ENCODE assay signal across 10 mouse cellular contexts in genomic region chr9:121023526-121024264, GRCm38 (mm10).
A peak's percentile ranks its signal among the peaks of the same experiment; 100 is the strongest.
DNase-seq lines count a peak whose midpoint lies in the region; ATAC-seq and TF ChIP-seq lines count a peak whose summit lies in the region.
"Had no signal": no experiment of that assay in that cellular context is flagged by ENCODE, and none has a peak within 500 bp of the region (broad histone marks: within the 10 kb centered on the region; RNA-seq: fewer than 3 reads in every experiment).

No protein-coding gene starts in this region.

- H3K27me3 ChIP-seq in forebrain, embryonic 14.5 days (replicated peaks; ENCODE audit: control insufficient read depth, insufficient read depth, low read length), result no peaks in the 10 kb centered on the region
- H3K27me3 ChIP-seq in forebrain, embryonic 10.5 days (ENCODE audit: poor library complexity, severe bottlenecking), result no peaks in the 10 kb centered on the region
- H3K27me3 ChIP-seq in midbrain, embryonic 14.5 days (ENCODE audit: control insufficient read depth, insufficient read depth, low read length), result no peaks in the 10 kb centered on the region
- H3K27me3 ChIP-seq in midbrain, embryonic 11.5 days (ENCODE audit: control insufficient read depth, insufficient read depth, low read length), result no peaks in the 10 kb centered on the region
- H3K27me3 ChIP-seq in hindbrain, postnatal 0 days (ENCODE audit: insufficient read depth, low read length), result no peaks in the 10 kb centered on the region
- H3K27me3 ChIP-seq: liver, embryonic 15.5 days had no signal

- no peak overlapping the region for H3K4me3 ChIP-seq in forebrain, embryonic 14.5 days (ENCODE audit: low read depth, low read length)
- H3K4me3 ChIP-seq in forebrain, embryonic 10.5 days, result no peak overlapping the region
- no peak overlapping the region for H3K4me3 ChIP-seq in midbrain, embryonic 14.5 days (replicated peaks; ENCODE audit: low read depth, low read length)
- no peak overlapping the region for H3K4me3 ChIP-seq in midbrain, embryonic 11.5 days (ENCODE audit: low read depth, low read length)
- H3K4me3 ChIP-seq in hindbrain, postnatal 0 days (ENCODE audit: low read length), result no peak overlapping the region
- H3K4me3 ChIP-seq: liver, embryonic 15.5 days had no signal

- peak; percentile 74 for DNase-seq in forebrain, embryonic 14.5 days (ENCODE audit: low spot score)
- DNase-seq in forebrain, embryonic 10.5 days (ENCODE audit: extremely low spot score, low spot score), result no peak
- DNase-seq in midbrain, embryonic 14.5 days, result peak; percentile 34
- no peak for DNase-seq in midbrain, embryonic 11.5 days (ENCODE audit: low spot score, missing footprints)
- peak; percentile 68 for DNase-seq in hindbrain, postnatal 0 days (ENCODE audit: low spot score)
- peak; percentile 42 for DNase-seq in thymus, postnatal 14 days
- no peak for DNase-seq in kidney, adult 9 months
- no peak for DNase-seq in lung, postnatal 4 days
- DNase-seq: kidney, postnatal 10 days had no signal

- peak overlapping the region; percentile 72 for H3K27ac ChIP-seq in forebrain, embryonic 14.5 days (ENCODE audit: low read depth, low read length)
- no peak overlapping the region for H3K27ac ChIP-seq in forebrain, embryonic 10.5 days
- no peak overlapping the region for H3K27ac ChIP-seq in midbrain, embryonic 14.5 days (replicated peaks; ENCODE audit: low read depth, low read length)
- no peak overlapping the region for H3K27ac ChIP-seq in midbrain, embryonic 11.5 days (ENCODE audit: low read depth, low read length)
- peak overlapping the region; percentile 58; the same call in 1 of the 2 replicates for H3K27ac ChIP-seq in hindbrain, postnatal 0 days
- H3K27ac ChIP-seq: liver, embryonic 15.5 days had no signal

- peak; percentile 50; the same call in 1 of the 2 replicates for ATAC-seq in forebrain, embryonic 14.5 days
- ATAC-seq in midbrain, embryonic 14.5 days (ENCODE audit: low FRiP score, low TSS enrichment), result no peak
- no peak for ATAC-seq in midbrain, embryonic 11.5 days (ENCODE audit: low FRiP score)
- ATAC-seq in hindbrain, postnatal 0 days, result peak; percentile 84

- H3K4me2 ChIP-seq in forebrain, embryonic 14.5 days (ENCODE audit: low read length), result no peak overlapping the region
- no peak overlapping the region for H3K4me2 ChIP-seq in midbrain, embryonic 14.5 days (ENCODE audit: low read length)
- no peak overlapping the region for H3K4me2 ChIP-seq in midbrain, embryonic 11.5 days
- no peak overlapping the region for H3K4me2 ChIP-seq in hindbrain, postnatal 0 days (ENCODE audit: low read depth, low read length)
- H3K4me2 ChIP-seq: liver, embryonic 15.5 days had no signal

- no peaks in the 10 kb centered on the region for H3K36me3 ChIP-seq in forebrain, embryonic 14.5 days (ENCODE audit: control insufficient read depth, insufficient read depth, low read length)
- no peaks in the 10 kb centered on the region for H3K36me3 ChIP-seq in forebrain, embryonic 10.5 days (replicated peaks)
- H3K36me3 ChIP-seq in midbrain, embryonic 14.5 days (ENCODE audit: control insufficient read depth, insufficient read depth, low read length), result no peaks in the 10 kb centered on the region
- H3K36me3 ChIP-seq in midbrain, embryonic 11.5 days (ENCODE audit: control insufficient read depth, insufficient read depth, low read length), result no peaks in the 10 kb centered on the region
- no peaks in the 10 kb centered on the region for H3K36me3 ChIP-seq in hindbrain, postnatal 0 days (ENCODE audit: insufficient read depth, low read length)
- H3K36me3 ChIP-seq: liver, embryonic 15.5 days had no signal

- H3K9me3 ChIP-seq in forebrain, embryonic 14.5 days (replicated peaks; ENCODE audit: control insufficient read depth, low read length), result no peaks in the 10 kb centered on the region
- H3K9me3 ChIP-seq in forebrain, embryonic 10.5 days, result peaks cover 6% of the 10 kb centered on the region; the same call in 1 of the 2 replicates
- no peaks in the 10 kb centered on the region for H3K9me3 ChIP-seq in midbrain, embryonic 14.5 days (ENCODE audit: control insufficient read depth, low read length)
- no peaks in the 10 kb centered on the region for H3K9me3 ChIP-seq in midbrain, embryonic 11.5 days (ENCODE audit: control insufficient read depth, low read length)
- no peaks in the 10 kb centered on the region for H3K9me3 ChIP-seq in hindbrain, postnatal 0 days (ENCODE audit: low read length)
- H3K9me3 ChIP-seq: liver, embryonic 15.5 days had no signal

- no peak for TF ChIP-seq CTCF in hindbrain, postnatal 0 days (IDR thresholded peaks at IDR 0.05; ENCODE audit: low read depth)

- no peak overlapping the region for H3K9ac ChIP-seq in forebrain, embryonic 14.5 days (ENCODE audit: low read length)
- H3K9ac ChIP-seq in midbrain, embryonic 14.5 days (replicated peaks; ENCODE audit: low read length), result no peak overlapping the region
- no peak overlapping the region for H3K9ac ChIP-seq in midbrain, embryonic 11.5 days (ENCODE audit: low read length)
- H3K9ac ChIP-seq in hindbrain, postnatal 0 days (replicated peaks; ENCODE audit: low read length), result no peak overlapping the region
- H3K9ac ChIP-seq: liver, embryonic 15.5 days had no signal

- H3K4me1 ChIP-seq in forebrain, embryonic 14.5 days (ENCODE audit: control insufficient read depth, insufficient read depth, low read length), result no peaks in the 10 kb centered on the region
- H3K4me1 ChIP-seq in forebrain, embryonic 10.5 days, result 0 out of 2 replicates have a peak, but pooled peaks cover 2% of the 10 kb centered on the region
- peaks cover 5% of the 10 kb centered on the region; the same call in 1 of the 2 replicates for H3K4me1 ChIP-seq in midbrain, embryonic 14.5 days (ENCODE audit: control insufficient read depth, insufficient read depth, low read length)
- no peaks in the 10 kb centered on the region for H3K4me1 ChIP-seq in midbrain, embryonic 11.5 days (ENCODE audit: control insufficient read depth, insufficient read depth, low read length)
- H3K4me1 ChIP-seq in hindbrain, postnatal 0 days (ENCODE audit: insufficient read depth, low read length), result 0 out of 2 replicates have a peak, but pooled peaks cover 3% of the 10 kb centered on the region

- 76% methylated on average over 14 of the region's 14 CpGs for WGBS in forebrain, embryonic 14.5 days
- 93% methylated on average over 14 of the region's 14 CpGs for WGBS in forebrain, embryonic 10.5 days
- WGBS in midbrain, embryonic 14.5 days, result 81% methylated on average over 14 of the region's 14 CpGs
- 88% methylated on average over 14 of the region's 14 CpGs for WGBS in midbrain, embryonic 11.5 days
- 71% methylated on average over 14 of the region's 14 CpGs for WGBS in hindbrain, postnatal 0 days

Comparison
In these comparisons a context has a peak if more than half of its experiments do, and no peak if none do; other contexts are left out.
1. DNase-seq: peak in forebrain, embryonic 14.5 days (single experiment), midbrain, embryonic 14.5 days (single experiment), hindbrain, postnatal 0 days (single experiment) and thymus, postnatal 14 days (single experiment); none in forebrain, embryonic 10.5 days (single experiment), midbrain, embryonic 11.5 days (single experiment), kidney, adult 9 months (single experiment) and lung, postnatal 4 days (0 of 2).
2. H3K27ac ChIP-seq: peak in forebrain, embryonic 14.5 days (single experiment) and hindbrain, postnatal 0 days (single experiment); none in forebrain, embryonic 10.5 days (single experiment), midbrain, embryonic 14.5 days (single experiment) and midbrain, embryonic 11.5 days (single experiment).
3. ATAC-seq: peak in forebrain, embryonic 14.5 days (single experiment) and hindbrain, postnatal 0 days (single experiment); none in midbrain, embryonic 14.5 days (single experiment) and midbrain, embryonic 11.5 days (single experiment).